Mouse (Mus musculus): ENCODE results near the gene Aarsd1. TPM values are rescaled to one million over a fixed set of nuclear protein-coding genes. Genes with fewer than 3 reads are reported as not detected.
"Not testable (repeated sequence)": the region's sequence is repeated elsewhere in the genome, so short reads cannot be mapped to it uniquely, and the experiment has no call there.

The Aarsd1 gene
- polyA plus RNA-seq (2012; rRNA removed), result 17.9 and 18.7 TPM in 2 replicates

- Histone ChIP-seq H3K27me3 (ENCODE audit: control insufficient read depth, insufficient read depth, low read length) (no peaks in the 10 kb centered on the region), H3K36me3 (ENCODE audit: control insufficient read depth, insufficient read depth, low read length) (peaks cover 2% of the 10 kb centered on the region), H3K4me3 (ENCODE audit: control insufficient read depth, low read depth, low read length) (peak within 1 kb of the TSS; percentile 99), H3K27ac (ENCODE audit: control insufficient read depth, insufficient read depth, low read depth, low read length) (peak within 1 kb of the TSS; percentile 76; the same call in 1 of the 2 replicates), H3K4me1 (ENCODE audit: control insufficient read depth, insufficient read depth, low read length) (no peaks in the 10 kb centered on the region; the same call in none of the 2 replicates)
- TF ChIP-seq CTCF (IDR thresholded peaks at IDR 0.05; ENCODE audit: control insufficient read depth, insufficient read depth, insufficient replicate concordance, low read depth, low read length) (no peak), POLR2A (IDR thresholded peaks at IDR 0.05; ENCODE audit: control insufficient read depth, low read depth, low read length) (peak; percentile 79)
Observed at GRCm38 (mm10) chr11:101417101-101417855, at the start of gene Aarsd1. Aarsd1 (minus strand) TSS chr11:101417615.

- not testable (repeated sequence) for H3K4me3 ChIP-seq (ENCODE audit: control insufficient read depth, low read depth, low read length); H3K27me3 ChIP-seq (ENCODE audit: control insufficient read depth, insufficient read depth, low read length); H3K36me3 ChIP-seq (ENCODE audit: control insufficient read depth, insufficient read depth, low read length); H3K27ac ChIP-seq (ENCODE audit: control insufficient read depth, insufficient read depth, low read depth, low read length)
- peaks cover 30% of the 10 kb centered on the region for H3K4me1 ChIP-seq (ENCODE audit: control insufficient read depth, insufficient read depth, low read length)
Observed at GRCm38 (mm10) chr11:101466552-101466950, 49.1 kb upstream of the Aarsd1 start.

DNA sequence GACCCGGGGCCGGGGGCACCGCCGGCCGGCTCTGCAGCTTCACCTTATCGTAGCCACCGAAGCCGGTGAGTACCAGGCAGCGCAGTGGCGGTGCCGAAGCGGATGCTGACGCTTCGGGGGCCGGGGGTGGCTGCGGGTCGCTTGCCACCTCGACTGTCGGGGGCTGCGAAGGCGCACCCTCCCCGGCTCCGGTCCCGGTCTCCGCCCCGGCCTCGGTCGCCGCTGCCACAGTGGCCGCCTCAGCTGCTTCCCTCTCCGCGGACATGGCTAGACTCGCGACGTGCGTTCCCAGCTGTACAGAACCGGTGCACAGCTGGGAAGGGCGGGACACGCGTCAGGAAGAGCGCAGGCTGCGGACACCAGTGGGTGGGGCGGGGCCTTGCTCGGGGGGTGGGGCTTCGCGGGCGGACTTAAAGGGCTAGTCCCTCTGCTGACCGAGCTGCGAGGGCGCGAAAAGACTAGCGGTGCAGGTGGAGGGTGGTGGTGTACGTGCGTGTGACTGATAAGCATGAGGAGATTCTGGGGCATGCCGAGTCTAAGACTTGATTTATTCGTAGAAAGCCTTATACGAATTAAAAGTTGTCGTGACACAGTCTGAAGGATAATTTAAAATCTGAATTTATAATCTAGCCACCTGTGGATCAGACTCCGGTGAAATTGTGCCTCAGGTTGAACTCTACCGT is 48.6 kb upstream of the Aarsd1 start, which contains the start of gene Vat1:
Vat1 (minus strand) TSS at position 362 of the 683 bp plus-strand sequence.
- H3K4me3 ChIP-seq (ENCODE audit: control insufficient read depth, low read depth, low read length), result peak within 1 kb of the TSS; percentile 91
- H3K4me1 ChIP-seq (ENCODE audit: control insufficient read depth, insufficient read depth, low read length), result peaks cover 30% of the 10 kb centered on the region
- H3K27me3 ChIP-seq (ENCODE audit: control insufficient read depth, insufficient read depth, low read length), result no peaks in the 10 kb centered on the region
- peak within 1 kb of the TSS; percentile 44 for H3K27ac ChIP-seq (ENCODE audit: control insufficient read depth, insufficient read depth, low read depth, low read length)
- TF ChIP-seq POLR2A (IDR thresholded peaks at IDR 0.05; ENCODE audit: control insufficient read depth, low read depth, low read length) (peak; percentile 65; the same call in 1 of the 2 replicates), CTCF (IDR thresholded peaks at IDR 0.05; ENCODE audit: control insufficient read depth, insufficient read depth, insufficient replicate concordance, low read depth, low read length) (no peak)
- H3K36me3 ChIP-seq (ENCODE audit: control insufficient read depth, insufficient read depth, low read length), result no peaks in the 10 kb centered on the region

GRCm38 (mm10) chr11:101465101-101465868 is 47.9 kb upstream of the Aarsd1 start:
- no peaks in the 10 kb centered on the region for H3K27me3 ChIP-seq (ENCODE audit: control insufficient read depth, insufficient read depth, low read length)
- H3K4me1 ChIP-seq (ENCODE audit: control insufficient read depth, insufficient read depth, low read length), result peaks cover 30% of the 10 kb centered on the region
- peak overlapping the region; percentile 91 for H3K4me3 ChIP-seq (ENCODE audit: control insufficient read depth, low read depth, low read length)
- TF ChIP-seq CTCF (IDR thresholded peaks at IDR 0.05; ENCODE audit: control insufficient read depth, insufficient read depth, insufficient replicate concordance, low read depth, low read length) (no peak), POLR2A (IDR thresholded peaks at IDR 0.05; ENCODE audit: control insufficient read depth, low read depth, low read length) (no peak)
- no peaks in the 10 kb centered on the region for H3K36me3 ChIP-seq (ENCODE audit: control insufficient read depth, insufficient read depth, low read length)
- peak overlapping the region; percentile 44 for H3K27ac ChIP-seq (ENCODE audit: control insufficient read depth, insufficient read depth, low read depth, low read length)

DNA sequence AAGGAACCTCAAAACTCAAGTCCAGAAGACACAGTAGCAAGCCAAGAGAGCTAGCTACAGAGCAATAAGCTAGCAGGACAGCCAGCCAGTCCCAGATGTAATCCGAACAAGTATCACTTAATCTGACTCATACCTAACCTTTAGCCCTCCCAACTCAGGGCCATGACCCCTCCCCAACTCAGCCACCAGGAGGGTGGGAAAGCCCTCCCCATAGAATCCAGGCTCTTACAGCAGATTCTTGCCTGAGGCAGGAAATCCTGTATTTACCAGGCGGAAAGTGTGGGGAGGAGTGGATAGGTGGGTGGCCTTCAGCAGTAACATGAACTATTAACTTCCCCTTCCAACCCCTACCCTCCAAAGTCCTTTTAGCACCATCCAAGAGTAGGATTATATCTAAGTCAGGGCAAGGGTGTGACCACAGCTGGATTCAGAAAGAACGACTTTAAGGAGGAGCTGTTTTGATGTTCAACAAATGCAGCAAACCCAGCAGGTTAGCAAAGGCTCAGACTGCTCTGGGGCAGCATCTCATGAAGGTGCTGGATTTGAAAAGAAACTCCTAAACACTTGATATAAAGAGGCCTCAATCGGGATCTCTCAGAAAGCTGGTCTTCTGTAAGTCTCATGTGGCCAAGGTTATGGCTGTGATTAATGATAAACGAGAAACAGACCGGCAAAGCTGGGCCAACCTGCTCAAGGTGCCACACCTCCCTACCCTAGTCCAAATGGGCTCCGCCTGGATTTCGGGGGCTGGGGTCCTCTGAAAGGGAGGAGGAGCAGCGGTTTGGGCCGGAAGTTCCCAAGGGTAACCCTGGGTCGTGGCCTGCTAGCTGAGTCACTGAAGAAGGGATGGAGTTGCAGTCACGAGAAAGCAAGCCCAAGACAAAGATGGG is 47.0 kb upstream of the Aarsd1 start, which contains the start of gene Rnd2:
Rnd2 (plus strand) TSS at position 789 of the 890 bp plus-strand sequence.
- H3K4me1 ChIP-seq (ENCODE audit: control insufficient read depth, insufficient read depth, low read length), result peaks cover 30% of the 10 kb centered on the region
- H3K27me3 ChIP-seq (ENCODE audit: control insufficient read depth, insufficient read depth, low read length), result no peaks in the 10 kb centered on the region
- H3K36me3 ChIP-seq (ENCODE audit: control insufficient read depth, insufficient read depth, low read length), result no peaks in the 10 kb centered on the region
- H3K4me3 ChIP-seq (ENCODE audit: control insufficient read depth, low read depth, low read length), result peak within 1 kb of the TSS; percentile 91
- no peak for TF ChIP-seq POLR2A (IDR thresholded peaks at IDR 0.05; ENCODE audit: control insufficient read depth, low read depth, low read length)
- TF ChIP-seq CTCF (IDR thresholded peaks at IDR 0.05; ENCODE audit: control insufficient read depth, insufficient read depth, insufficient replicate concordance, low read depth, low read length), result no peak
- peak within 1 kb of the TSS; percentile 44 for H3K27ac ChIP-seq (ENCODE audit: control insufficient read depth, insufficient read depth, low read depth, low read length)

- no peaks in the 10 kb centered on the region for H3K27me3 ChIP-seq (ENCODE audit: control insufficient read depth, insufficient read depth, low read length)
- no peaks in the 10 kb centered on the region for H3K36me3 ChIP-seq (ENCODE audit: control insufficient read depth, insufficient read depth, low read length)
- peak overlapping the region; percentile 75 for H3K4me3 ChIP-seq (ENCODE audit: control insufficient read depth, low read depth, low read length)
- no peak overlapping the region for H3K27ac ChIP-seq (ENCODE audit: control insufficient read depth, insufficient read depth, low read depth, low read length)
- H3K4me1 ChIP-seq (ENCODE audit: control insufficient read depth, insufficient read depth, low read length), result peaks cover 24% of the 10 kb centered on the region
- TF ChIP-seq POLR2A (IDR thresholded peaks at IDR 0.05; ENCODE audit: control insufficient read depth, low read depth, low read length), result no peak; the same call in 1 of the 2 replicates
- no peak for TF ChIP-seq CTCF (IDR thresholded peaks at IDR 0.05; ENCODE audit: control insufficient read depth, insufficient read depth, insufficient replicate concordance, low read depth, low read length)
Observed at GRCm38 (mm10) chr11:101462583-101463440, 45.4 kb upstream of the Aarsd1 start.

All from testis, adult 2 months (tissue).